In genomic region chr9:15870013-15870412, GRCm38 (mm10) we compare ENCODE assay signal across 24 mouse cellular contexts. TPM values are rescaled to one million over a fixed set of nuclear protein-coding genes. Genes with fewer than 3 reads are reported as not detected.
"Had no signal": no experiment of that assay in that cellular context is flagged by ENCODE, and none has a peak within 500 bp of the region (broad histone marks: within the 10 kb centered on the region; RNA-seq: fewer than 3 reads in every experiment).

No protein-coding gene starts in this region.

- DNase-seq: liver, embryonic 13.5 days; liver, postnatal 0 days; right cerebral cortex, postnatal 14 days; thymus, adult 2 months; thymus, postnatal 25 days; thymus, postnatal 4 days had no signal

- H3K4me1 ChIP-seq: liver, embryonic 13.5 days; liver, embryonic 15.5 days; megakaryocyte, embryonic 14.5 days; midbrain, embryonic 13.5 days; midbrain, embryonic 15.5 days; neural tube, embryonic 12.5 days; stomach, embryonic 15.5 days had no signal

- H3K4me3 ChIP-seq: liver, embryonic 13.5 days; liver, embryonic 15.5 days; megakaryocyte, embryonic 14.5 days; midbrain, embryonic 13.5 days; midbrain, embryonic 15.5 days; neural tube, embryonic 12.5 days; stomach, embryonic 15.5 days had no signal

- H3K4me2 ChIP-seq: liver, embryonic 11.5 days; liver, embryonic 13.5 days; liver, embryonic 15.5 days; midbrain, embryonic 11.5 days; midbrain, embryonic 13.5 days; midbrain, embryonic 15.5 days; neural tube, embryonic 12.5 days; stomach, embryonic 15.5 days had no signal

- H3K9me3 ChIP-seq: liver, embryonic 13.5 days; liver, embryonic 15.5 days; midbrain, embryonic 13.5 days; midbrain, embryonic 15.5 days; neural tube, embryonic 12.5 days; stomach, embryonic 15.5 days had no signal

- H3K27ac ChIP-seq: liver, embryonic 13.5 days; liver, embryonic 15.5 days; macrophage; midbrain, embryonic 13.5 days; midbrain, embryonic 15.5 days; neural tube, embryonic 12.5 days; stomach, embryonic 15.5 days; stomach, postnatal 0 days had no signal

- H3K36me3 ChIP-seq: liver, embryonic 13.5 days; liver, embryonic 15.5 days; midbrain, embryonic 13.5 days; midbrain, embryonic 15.5 days; neural tube, embryonic 12.5 days; stomach, embryonic 15.5 days had no signal

- H3K9ac ChIP-seq: liver, embryonic 13.5 days; liver, embryonic 15.5 days; liver, postnatal 0 days; midbrain, embryonic 13.5 days; midbrain, embryonic 15.5 days; neural tube, embryonic 12.5 days; stomach, embryonic 15.5 days had no signal

- ATAC-seq: liver, postnatal 0 days; midbrain, embryonic 13.5 days; midbrain, embryonic 15.5 days had no signal

RNA-seq across cellular contexts. Expression of gene Mtnr1b, which starts 4.3 kb away (rescaled TPM):
- total RNA-seq: megakaryocyte progenitor cell, adult 5-6 weeks; midbrain, postnatal 0 days; monocyte, adult 5-6 weeks; neutrophil, adult 5-6 weeks had no signal
- polyA plus RNA-seq: liver, embryonic 11.5 days; liver, embryonic 13.5 days; liver, embryonic 15.5 days; liver, postnatal 0 days; macrophage; midbrain, embryonic 11.5 days; midbrain, embryonic 13.5 days; midbrain, embryonic 15.5 days; midbrain, postnatal 0 days; neural tube, embryonic 12.5 days; neural tube, embryonic 14.5 days; spleen, adult 2 months; stomach, embryonic 15.5 days; stomach, postnatal 0 days; testis, adult 2 months; thymus, adult 2 months; urinary bladder, adult 2 months had no signal
